Mouse (Mus musculus): Measurements from ENCODE around the gene Crabp1.

DNA sequence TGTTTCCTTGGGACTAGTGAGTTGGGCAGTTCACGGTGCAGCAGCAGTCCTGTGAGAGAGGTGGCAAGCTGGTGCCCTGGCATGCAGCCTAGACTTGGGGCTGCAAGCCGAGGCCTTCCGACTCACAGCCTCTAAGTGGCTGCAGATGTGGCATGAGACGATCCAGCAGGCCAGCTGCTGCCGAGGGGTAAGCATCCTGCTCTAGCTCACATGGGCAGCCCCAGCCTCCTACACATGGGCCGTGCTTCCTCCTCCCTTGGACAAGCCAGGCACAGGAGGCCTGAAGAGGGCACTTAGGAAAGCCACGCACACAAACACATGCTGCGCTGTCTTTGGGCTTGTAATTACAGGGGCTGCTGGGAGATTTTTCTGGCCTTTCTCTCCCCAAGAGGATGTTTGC, 23.2 kb downstream of the Crabp1 start:
- no peak for TF ChIP-seq POLR2A (IDR thresholded peaks at IDR 0.05; ENCODE audit: low read depth, low read length)
- TF ChIP-seq CTCF (conservative IDR thresholded peaks at IDR 0.05; ENCODE audit: insufficient read depth, insufficient read length, low read depth, low read length) = no peak

Data from kidney, adult 2 months (tissue).